In genomic region chr13:52109039-52109759, GRCm38 (mm10) we compare ENCODE assay signal across 11 mouse cellular contexts.
DNase-seq lines count a peak whose midpoint lies in the region; ATAC-seq and TF ChIP-seq lines count a peak whose summit lies in the region.
"Had no signal": no experiment of that assay in that cellular context is flagged by ENCODE, and none has a peak within 500 bp of the region (broad histone marks: within the 10 kb centered on the region; RNA-seq: fewer than 3 reads in every experiment).

No protein-coding gene starts in this region.

- peaks cover 12% of the 10 kb centered on the region for H3K4me1 ChIP-seq in lung, embryonic 14.5 days (ENCODE audit: insufficient read depth)
- H3K4me1 ChIP-seq in lung, adult 2 months (ENCODE audit: control insufficient read depth, insufficient read depth, low read length): no peaks in the 10 kb centered on the region
- peaks cover 28% of the 10 kb centered on the region for H3K4me1 ChIP-seq in embryonic facial prominence, embryonic 14.5 days (ENCODE audit: control insufficient read depth, insufficient read depth, low read length)
- peaks cover 14% of the 10 kb centered on the region for H3K4me1 ChIP-seq in forebrain, embryonic 16.5 days (replicated peaks; ENCODE audit: control insufficient read depth, insufficient read depth, low read length)
- H3K4me1 ChIP-seq in midbrain, embryonic 12.5 days: peaks cover 25% of the 10 kb centered on the region

- peak; percentile 68 for DNase-seq in lung, embryonic 14.5 days
- no peak for DNase-seq in lung, adult 2 months
- DNase-seq in embryonic facial prominence, embryonic 14.5 days (ENCODE audit: low spot score): peak; percentile 76
- no peak for DNase-seq in thymus, postnatal 36 days
- DNase-seq in layer of hippocampus, adult 11-12 months (ENCODE audit: low spot score): no peak
- DNase-seq in cerebellum, adult 18-20 months: no peak
- DNase-seq: adrenal gland, postnatal 10 days; gastrocnemius, adult 2 months had no signal

- ATAC-seq in lung, embryonic 14.5 days (ENCODE audit: insufficient read depth): no peak; the same call in 1 of the 2 replicates
- peak; percentile 54; the same call in 1 of the 2 replicates for ATAC-seq in embryonic facial prominence, embryonic 14.5 days (ENCODE audit: low read depth)
- ATAC-seq in forebrain, embryonic 16.5 days: peak; percentile 32; the same call in 1 of the 2 replicates
- 0 out of 2 replicates have a peak, but pooled peaks have one; percentile 20 for ATAC-seq in midbrain, embryonic 12.5 days (ENCODE audit: low FRiP score, low read depth)

- no peak overlapping the region for H3K4me3 ChIP-seq in lung, embryonic 14.5 days (ENCODE audit: low read depth, low read length)
- H3K4me3 ChIP-seq in lung, adult 2 months (replicated peaks; ENCODE audit: extremely low read depth, low read depth, low read length): no peak overlapping the region
- H3K4me3 ChIP-seq in embryonic facial prominence, embryonic 14.5 days (ENCODE audit: low read depth, low read length): no peak overlapping the region
- no peak overlapping the region for H3K4me3 ChIP-seq in forebrain, embryonic 16.5 days (replicated peaks; ENCODE audit: low read length)
- no peak overlapping the region for H3K4me3 ChIP-seq in midbrain, embryonic 12.5 days
- H3K4me3 ChIP-seq: gastrocnemius, adult 2 months had no signal

- no peak for TF ChIP-seq CTCF in lung, embryonic 14.5 days (IDR thresholded peaks at IDR 0.05; ENCODE audit: low read depth)
- no peak for TF ChIP-seq CTCF in lung, adult 2 months (IDR thresholded peaks at IDR 0.05; ENCODE audit: insufficient read depth, low read length)

- WGBS in lung, embryonic 14.5 days: 65% methylated on average over 17 of the region's 17 CpGs
- WGBS in lung, adult 2 months: 78% methylated on average over 17 of the region's 17 CpGs
- WGBS in embryonic facial prominence, embryonic 14.5 days: 58% methylated on average over 17 of the region's 17 CpGs
- WGBS in forebrain, embryonic 16.5 days: 48% methylated on average over 17 of the region's 17 CpGs
- 66% methylated on average over 17 of the region's 17 CpGs for WGBS in midbrain, embryonic 12.5 days

- no peak overlapping the region for H3K4me2 ChIP-seq in lung, embryonic 14.5 days
- H3K4me2 ChIP-seq in embryonic facial prominence, embryonic 14.5 days (ENCODE audit: low read depth, low read length): no peak overlapping the region
- H3K4me2 ChIP-seq in forebrain, embryonic 16.5 days (ENCODE audit: low read length): no peak overlapping the region
- 0 out of 2 replicates have a peak overlapping the region, but pooled peaks have one; percentile 21 for H3K4me2 ChIP-seq in midbrain, embryonic 12.5 days (replicated peaks)

- no peak overlapping the region for H3K9ac ChIP-seq in lung, embryonic 14.5 days
- no peak overlapping the region for H3K9ac ChIP-seq in embryonic facial prominence, embryonic 14.5 days (ENCODE audit: low read depth, low read length)
- H3K9ac ChIP-seq in forebrain, embryonic 16.5 days (replicated peaks; ENCODE audit: low read depth, low read length): no peak overlapping the region
- H3K9ac ChIP-seq in midbrain, embryonic 12.5 days (replicated peaks): no peak overlapping the region

- no peak for TF ChIP-seq POLR2A in lung, adult 2 months (IDR thresholded peaks at IDR 0.05; ENCODE audit: borderline replicate concordance, extremely low read depth, low read depth, low read length)

- H3K27ac ChIP-seq in lung, embryonic 14.5 days (ENCODE audit: low read depth): no peak overlapping the region
- no peak overlapping the region for H3K27ac ChIP-seq in embryonic facial prominence, embryonic 14.5 days (replicated peaks; ENCODE audit: low read depth, low read length)
- H3K27ac ChIP-seq in forebrain, embryonic 16.5 days (ENCODE audit: low read length): no peak overlapping the region; the same call in 1 of the 2 replicates
- H3K27ac ChIP-seq in midbrain, embryonic 12.5 days (replicated peaks): peak overlapping the region; percentile 39; the same call in 1 of the 2 replicates
- H3K27ac ChIP-seq: gastrocnemius, adult 2 months; macrophage had no signal

- no peaks in the 10 kb centered on the region for H3K27me3 ChIP-seq in lung, embryonic 14.5 days (ENCODE audit: insufficient read depth, low read length)
- H3K27me3 ChIP-seq in embryonic facial prominence, embryonic 14.5 days (replicated peaks; ENCODE audit: control insufficient read depth, insufficient read depth, low read length): no peaks in the 10 kb centered on the region
- no peaks in the 10 kb centered on the region for H3K27me3 ChIP-seq in forebrain, embryonic 16.5 days (replicated peaks; ENCODE audit: control insufficient read depth, insufficient read depth, low read length)
- peaks cover 48% of the 10 kb centered on the region for H3K27me3 ChIP-seq in midbrain, embryonic 12.5 days

- H3K9me3 ChIP-seq in lung, embryonic 14.5 days (ENCODE audit: low read depth, low read length): no peaks in the 10 kb centered on the region
- H3K9me3 ChIP-seq in embryonic facial prominence, embryonic 14.5 days (ENCODE audit: control insufficient read depth, low read length): no peaks in the 10 kb centered on the region
- H3K9me3 ChIP-seq in forebrain, embryonic 16.5 days (ENCODE audit: control insufficient read depth, low read length): no peaks in the 10 kb centered on the region
- no peaks in the 10 kb centered on the region for H3K9me3 ChIP-seq in midbrain, embryonic 12.5 days

- no peaks in the 10 kb centered on the region for H3K36me3 ChIP-seq in lung, embryonic 14.5 days (ENCODE audit: insufficient read depth)
- no peaks in the 10 kb centered on the region for H3K36me3 ChIP-seq in embryonic facial prominence, embryonic 14.5 days (ENCODE audit: control insufficient read depth, insufficient read depth, low read length)
- H3K36me3 ChIP-seq in forebrain, embryonic 16.5 days (ENCODE audit: control insufficient read depth, insufficient read depth): no peaks in the 10 kb centered on the region
- no peaks in the 10 kb centered on the region for H3K36me3 ChIP-seq in midbrain, embryonic 12.5 days

Comparison
In these comparisons a context has a peak if more than half of its experiments do, and no peak if none do; other contexts are left out.
1. DNase-seq: peak in lung, embryonic 14.5 days (single experiment) and embryonic facial prominence, embryonic 14.5 days (single experiment); none in lung, adult 2 months (single experiment), thymus, postnatal 36 days (0 of 2), layer of hippocampus, adult 11-12 months (single experiment) and cerebellum, adult 18-20 months (0 of 2).